In the genomic region with DNA sequence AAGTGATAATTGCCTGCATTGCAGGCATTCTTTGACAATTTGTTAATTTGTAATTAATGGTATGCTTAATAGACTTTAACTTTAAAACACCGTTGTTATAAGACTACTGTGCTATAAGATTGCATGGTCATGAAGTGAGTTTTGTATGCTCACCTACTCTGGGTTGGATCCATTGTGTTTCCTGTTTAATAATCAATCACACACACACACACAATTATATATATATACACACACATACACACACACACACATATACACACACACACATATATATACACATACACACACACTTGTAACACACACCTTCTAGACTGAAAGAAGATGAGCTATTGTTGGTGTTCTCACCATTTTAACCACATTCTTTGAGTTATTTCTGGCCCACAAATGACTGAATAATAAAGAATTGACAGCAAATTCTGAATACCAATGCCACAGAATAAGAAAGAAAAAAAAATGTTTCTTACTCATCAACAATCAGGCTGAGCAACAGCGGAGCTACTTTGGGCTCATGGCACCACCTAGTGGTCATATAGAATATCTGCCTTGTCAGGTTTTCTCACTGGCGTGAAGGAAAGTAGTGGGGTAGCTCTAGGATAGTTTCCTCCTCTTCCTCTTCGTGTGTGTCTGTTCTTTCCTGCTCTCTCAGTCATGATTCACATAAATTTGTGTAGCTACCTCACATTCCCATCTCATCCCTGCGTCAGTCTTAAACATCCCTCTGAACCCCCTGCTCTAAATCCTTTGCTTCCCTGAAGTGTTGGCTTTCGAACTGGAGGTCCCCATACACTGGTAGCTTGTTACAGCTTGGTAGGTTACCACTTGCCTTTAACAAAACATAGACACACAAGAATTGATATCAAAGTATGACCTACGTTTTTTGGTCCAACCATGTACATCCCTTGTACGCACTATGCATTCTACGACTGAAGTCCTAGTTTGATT, we compare ENCODE assay signal across 8 mouse cellular contexts. TPM values are rescaled to one million over a fixed set of nuclear protein-coding genes. Genes with fewer than 3 reads are reported as not detected.
DNase-seq lines count a peak whose midpoint lies in the region; ATAC-seq and TF ChIP-seq lines count a peak whose summit lies in the region.
"Had no signal": no experiment of that assay in that cellular context is flagged by ENCODE, and none has a peak within 500 bp of the region (broad histone marks: within the 10 kb centered on the region; RNA-seq: fewer than 3 reads in every experiment).

No protein-coding gene starts in this region.

- TF ChIP-seq CTCF in liver, adult 2 months (IDR thresholded peaks at IDR 0.05; ENCODE audit: low read depth, low read length): peak; percentile 66
- peak; percentile 81 for TF ChIP-seq CTCF in liver, postnatal 0 days (IDR thresholded peaks at IDR 0.05; ENCODE audit: low read depth)

- H3K9me3 ChIP-seq in liver, embryonic 12.5 days (replicated peaks): no peaks in the 10 kb centered on the region
- no peaks in the 10 kb centered on the region for H3K9me3 ChIP-seq in hindbrain, embryonic 11.5 days (ENCODE audit: control insufficient read depth, low read length)
- H3K9me3 ChIP-seq in liver, postnatal 0 days (ENCODE audit: low read length): no peaks in the 10 kb centered on the region
- H3K9me3 ChIP-seq: heart, embryonic 13.5 days had no signal

- no peaks in the 10 kb centered on the region for H3K79me2 ChIP-seq in liver, adult 2 months (ENCODE audit: control insufficient read depth, insufficient read depth, low read length)

- DNase-seq in liver, adult 2 months (ENCODE audit: extremely low read depth, low read depth, low spot score): peak; percentile 31
- peak; percentile 49 for DNase-seq in MN1 (ENCODE audit: low spot score)
- DNase-seq in cerebellum, postnatal 14 days: peak; percentile 66 to 71
- peak; percentile 80 for DNase-seq in hindbrain, embryonic 11.5 days (ENCODE audit: low spot score)
- DNase-seq in liver, postnatal 0 days: no peak
- peak; percentile 43 for DNase-seq in retina, postnatal 7 days (ENCODE audit: low read depth, low spot score)

- no peak for ATAC-seq in liver, embryonic 12.5 days
- peak; percentile 25; the same call in 1 of the 2 replicates for ATAC-seq in hindbrain, embryonic 11.5 days (ENCODE audit: low FRiP score)
- ATAC-seq in liver, postnatal 0 days: no peak

- H3K4me3 ChIP-seq in liver, adult 2 months (ENCODE audit: insufficient read depth, low read depth, low read length): no peak overlapping the region
- no peak overlapping the region for H3K4me3 ChIP-seq in liver, embryonic 12.5 days
- H3K4me3 ChIP-seq in hindbrain, embryonic 11.5 days (ENCODE audit: low read depth, low read length): no peak overlapping the region
- no peak overlapping the region for H3K4me3 ChIP-seq in liver, postnatal 0 days (ENCODE audit: low read depth, low read length)
- H3K4me3 ChIP-seq: heart, embryonic 13.5 days had no signal

- no peaks in the 10 kb centered on the region for H3K4me1 ChIP-seq in liver, adult 2 months (ENCODE audit: control insufficient read depth, insufficient read depth, low read length)
- H3K4me1 ChIP-seq in liver, embryonic 12.5 days: no peaks in the 10 kb centered on the region
- H3K4me1 ChIP-seq in hindbrain, embryonic 11.5 days (replicated peaks; ENCODE audit: control insufficient read depth, insufficient read depth, low read length): no peaks in the 10 kb centered on the region
- H3K4me1 ChIP-seq in liver, postnatal 0 days (ENCODE audit: insufficient read depth): no peaks in the 10 kb centered on the region
- H3K4me1 ChIP-seq: heart, embryonic 13.5 days had no signal

- WGBS in liver, adult 2 months: 48% methylated on average over 9 of the region's 9 CpGs
- 41% methylated on average over 9 of the region's 9 CpGs for WGBS in liver, embryonic 12.5 days (ENCODE audit: insufficient replicate concordance)
- 53% methylated on average over 9 of the region's 9 CpGs for WGBS in hindbrain, embryonic 11.5 days
- 45% methylated on average over 9 of the region's 9 CpGs for WGBS in liver, postnatal 0 days (ENCODE audit: insufficient replicate concordance)

- H3K27me3 ChIP-seq in liver, adult 2 months (ENCODE audit: control insufficient read depth, insufficient read depth, low read length): no peaks in the 10 kb centered on the region
- H3K27me3 ChIP-seq in liver, embryonic 12.5 days (replicated peaks): no peaks in the 10 kb centered on the region
- no peaks in the 10 kb centered on the region for H3K27me3 ChIP-seq in hindbrain, embryonic 11.5 days (ENCODE audit: control insufficient read depth, insufficient read depth, low read length)
- no peaks in the 10 kb centered on the region for H3K27me3 ChIP-seq in liver, postnatal 0 days (ENCODE audit: insufficient read depth, low read length)

- TF ChIP-seq EP300 in liver, postnatal 0 days (IDR thresholded peaks at IDR 0.05; ENCODE audit: low read depth): no peak

- H3K9ac ChIP-seq in liver, adult 2 months (ENCODE audit: low read depth, low read length): no peak overlapping the region
- H3K9ac ChIP-seq in liver, embryonic 12.5 days: no peak overlapping the region
- no peak overlapping the region for H3K9ac ChIP-seq in hindbrain, embryonic 11.5 days (ENCODE audit: low read depth, low read length)
- no peak overlapping the region for H3K9ac ChIP-seq in liver, postnatal 0 days (replicated peaks)
- H3K9ac ChIP-seq: heart, embryonic 13.5 days had no signal

- H3K4me2 ChIP-seq in liver, embryonic 12.5 days: no peak overlapping the region
- no peak overlapping the region for H3K4me2 ChIP-seq in hindbrain, embryonic 11.5 days (replicated peaks; ENCODE audit: low read depth, low read length)
- no peak overlapping the region for H3K4me2 ChIP-seq in liver, postnatal 0 days (ENCODE audit: low read depth, low read length)
- H3K4me2 ChIP-seq: heart, embryonic 13.5 days had no signal

- H3K27ac ChIP-seq in liver, adult 2 months (replicated peaks; ENCODE audit: insufficient read depth, low read depth, low read length): no peak overlapping the region
- H3K27ac ChIP-seq in liver, embryonic 12.5 days: no peak overlapping the region
- no peak overlapping the region for H3K27ac ChIP-seq in hindbrain, embryonic 11.5 days (ENCODE audit: low read depth, low read length)
- H3K27ac ChIP-seq in liver, postnatal 0 days (ENCODE audit: low read depth): no peak overlapping the region
- H3K27ac ChIP-seq: heart, embryonic 13.5 days had no signal

- TF ChIP-seq POLR2A in liver, adult 2 months (IDR thresholded peaks at IDR 0.05; ENCODE audit: extremely low read depth, insufficient read depth, low read length): no peak

- H3K36me3 ChIP-seq in liver, adult 2 months (ENCODE audit: control insufficient read depth, insufficient read depth, low read length): no peaks in the 10 kb centered on the region
- no peaks in the 10 kb centered on the region for H3K36me3 ChIP-seq in liver, embryonic 12.5 days
- no peaks in the 10 kb centered on the region for H3K36me3 ChIP-seq in hindbrain, embryonic 11.5 days (ENCODE audit: control insufficient read depth, insufficient read depth, low read length)
- H3K36me3 ChIP-seq in liver, postnatal 0 days (replicated peaks; ENCODE audit: insufficient read depth, low read length): no peaks in the 10 kb centered on the region
- H3K36me3 ChIP-seq: heart, embryonic 13.5 days had no signal

RNA-seq across cellular contexts. Expression of a gene that starts 18.9 kb away (rescaled TPM):
- total RNA-seq in liver, adult 2 months (2014; rRNA removed): 1.3 and 1.6 TPM in 2 replicates
- polyA plus RNA-seq in liver, adult 2 months (2012; rRNA removed): 0.40 and 0.48 TPM in 2 replicates
- 5.0 and 5.8 TPM in 2 replicates for polyA plus RNA-seq in liver, embryonic 12.5 days (2016; fragmentation: Nextera tagmentation; extraction: Ambion mirVana)
- polyA plus RNA-seq in hindbrain, embryonic 11.5 days (2014; fragmentation: Nextera tagmentation; extraction: Ambion mirVana): 113 and 115 TPM in 2 replicates
- 2.3 and 2.7 TPM in 2 replicates for polyA plus RNA-seq in liver, postnatal 0 days (2015; fragmentation: Nextera tagmentation; extraction: Ambion mirVana)

Comparison
In these comparisons a context has a peak if more than half of its experiments do, and no peak if none do; other contexts are left out.
1. RNA of a gene that starts 18.9 kb away (polyA plus RNA-seq): 113 to 115 TPM in hindbrain, embryonic 11.5 days; 5.0 to 5.8 TPM in liver, embryonic 12.5 days, 2.3 to 2.7 TPM in liver, postnatal 0 days and 0.40 to 0.48 TPM in liver, adult 2 months; every median in the first group is over 10 times any median in the second.